Mouse (Mus musculus) kidney, postnatal 0 days (tissue): ENCODE data around the gene Sox4. TPM values are rescaled to one million over a fixed set of nuclear protein-coding genes. Genes with fewer than 3 reads are reported as not detected.

Source experiments
- ATAC-seq: fragments of 200-750 bp; cut with Nextera tagmentation; replicated peaks from 2 replicates; pipeline ENCODE4 v1.8.0; 2017; ENCODE audit warnings: low read depth, moderate number of reproducible peaks, moderate TSS enrichment, moderate library complexity; ENCODE audit not compliant: low FRiP score
- DNase-seq: peaks from one replicate; pipeline ENCODE4 v3.0.0-alpha.2; 2016; ENCODE audit warnings: low spot score
- H3K27ac ChIP-seq: fragments of 300-500 bp; sonication (generic); 2 replicates; pipeline ENCODE4 v1.5.1; 2014; ENCODE audit warnings: mild to moderate bottlenecking
- H3K27me3 ChIP-seq: fragments of 300-500 bp; sonication (generic); 2 replicates; pipeline ENCODE4 v1.6.1; 2014; ENCODE audit warnings: low read length, mixed read lengths; ENCODE audit not compliant: insufficient read depth
- H3K36me3 ChIP-seq: fragments of 300-500 bp; sonication (generic); 2 replicates; pipeline ENCODE4 v1.6.1; 2014; ENCODE audit warnings: low read length, mixed read lengths; ENCODE audit not compliant: insufficient read depth
- H3K4me1 ChIP-seq: fragments of 300-500 bp; sonication (generic); replicated peaks from 2 replicates; pipeline ENCODE4 v1.6.1; 2014; ENCODE audit warnings: antibody characterized with exemption, low read length, mixed read lengths; ENCODE audit not compliant: insufficient read depth
- H3K4me2 ChIP-seq: fragments of 300-500 bp; sonication (generic); 2 replicates; pipeline ENCODE4 v1.6.1; 2014; ENCODE audit warnings: mild to moderate bottlenecking, low read length, moderate library complexity, mixed read lengths
- H3K4me3 ChIP-seq: fragments of 300-500 bp; sonication (generic); replicated peaks from 2 replicates; pipeline ENCODE4 v1.5.1; 2014; ENCODE audit warnings: low read depth, low read length
- H3K9ac ChIP-seq: fragments of 300-500 bp; sonication (generic); 2 replicates; pipeline ENCODE4 v1.6.1; 2014; ENCODE audit warnings: low read depth, low read length
- H3K9me3 ChIP-seq: fragments of 300-500 bp; sonication (generic); replicated peaks from 2 replicates; pipeline ENCODE4 v1.6.1; 2016; ENCODE audit warnings: low read length, inconsistent platforms, mixed read lengths
- CTCF ChIP-seq: IDR thresholded peaks from 2 replicates; pipeline ENCODE4 v1.5.1; 2016; ENCODE audit warnings: antibody characterized with exemption, low read depth, mild to moderate bottlenecking, moderate library complexity
- WGBS: fragments of 180-500 bp; shearing (Covaris S2); extraction: QIAGEN DNeasy Blood & Tissue Kit; methylation state at CpG from one replicate; pipeline ENCODE4 v1.1.7; 2014; 5-methylcytosine and 5-hydroxymethylcytosine counted together
- polyA plus RNA-seq: library from polyadenylated mRNA; unstranded; fragments of >200 nt; fragmentation: Nextera tagmentation; extraction: Ambion mirVana; gene quantifications from 2 replicates; pipeline ENCODE4 v1.2.1, GENCODE M21; 2015

Sox4 gene
- polyA plus RNA-seq, 1 experiment from 2014 or later = 60.9 TPM

GRCm38 (mm10) chr13:28948541-28948940, 5.0 kb downstream of the Sox4 start:
- H3K36me3 ChIP-seq = no peaks in the 10 kb centered on the region
- no peaks in the 10 kb centered on the region for H3K9me3 ChIP-seq
- H3K4me2 ChIP-seq = peak overlapping the region; percentile 72
- DNase-seq = peak; percentile 56
- no peaks in the 10 kb centered on the region for H3K27me3 ChIP-seq
- H3K9ac ChIP-seq = no peak overlapping the region
- ATAC-seq = no peak
- 0 out of 2 replicates have a peak overlapping the region, but pooled peaks have one; percentile 2 for H3K27ac ChIP-seq
- TF ChIP-seq CTCF = no peak
- peak overlapping the region; percentile 90; the same call in 1 of the 2 replicates for H3K4me3 ChIP-seq
- WGBS = 3% methylated on average over 10 of the region's 10 CpGs
- no peaks in the 10 kb centered on the region; the same call in none of the 2 replicates for H3K4me1 ChIP-seq

- Histone ChIP-seq H3K4me3 (no peak overlapping the region), H3K9me3 (no peaks in the 10 kb centered on the region), H3K9ac (no peak overlapping the region), H3K36me3 (no peaks in the 10 kb centered on the region), H3K4me2 (peak overlapping the region; percentile 72; the same call in 1 of the 2 replicates), H3K27ac (0 out of 2 replicates have a peak overlapping the region, but pooled peaks have one; percentile 2), H3K4me1 (no peaks in the 10 kb centered on the region; the same call in none of the 2 replicates), H3K27me3 (no peaks in the 10 kb centered on the region)
- 24% methylated on average over 7 of the region's 7 CpGs for WGBS
- no peak for TF ChIP-seq CTCF
- no peak for ATAC-seq
- DNase-seq = peak; percentile 42
Observed at GRCm38 (mm10) chr13:28947740-28948441, 5.6 kb downstream of the Sox4 start.

GRCm38 (mm10) chr13:28946565-28947135, 6.9 kb downstream of the Sox4 start:
- H3K4me2 ChIP-seq = no peak overlapping the region
- DNase-seq = peak; percentile 21
- no peak for TF ChIP-seq CTCF
- no peak overlapping the region for H3K4me3 ChIP-seq
- H3K4me1 ChIP-seq = peaks cover 3% of the 10 kb centered on the region
- H3K9me3 ChIP-seq = no peaks in the 10 kb centered on the region
- H3K36me3 ChIP-seq = no peaks in the 10 kb centered on the region
- H3K27me3 ChIP-seq = no peaks in the 10 kb centered on the region
- no peak overlapping the region for H3K9ac ChIP-seq
- 60% methylated on average over 8 of the region's 8 CpGs for WGBS
- ATAC-seq = no peak
- H3K27ac ChIP-seq = no peak overlapping the region

- Histone ChIP-seq H3K36me3 (no peaks in the 10 kb centered on the region), H3K9me3 (no peaks in the 10 kb centered on the region), H3K4me1 (peaks cover 3% of the 10 kb centered on the region), H3K4me3 (no peak overlapping the region), H3K27me3 (no peaks in the 10 kb centered on the region), H3K27ac (no peak overlapping the region), H3K4me2 (no peak overlapping the region), H3K9ac (no peak overlapping the region)
- TF ChIP-seq CTCF = no peak
- DNase-seq = no peak
- ATAC-seq = no peak
- WGBS = 82% methylated on average over 5 of the region's 5 CpGs
Observed at GRCm38 (mm10) chr13:28945681-28946080, 7.8 kb downstream of the Sox4 start.

- no peaks in the 10 kb centered on the region for H3K27me3 ChIP-seq
- ATAC-seq (no peak), DNase-seq (no peak)
- no peak overlapping the region for H3K4me2 ChIP-seq
- no peak overlapping the region for H3K27ac ChIP-seq
- peaks cover 3% of the 10 kb centered on the region; the same call in 1 of the 2 replicates for H3K4me1 ChIP-seq
- TF ChIP-seq CTCF = no peak
- no peak overlapping the region for H3K4me3 ChIP-seq
- no peaks in the 10 kb centered on the region for H3K36me3 ChIP-seq
- WGBS = 66% methylated on average over 4 of the region's 4 CpGs
- no peak overlapping the region for H3K9ac ChIP-seq
- no peaks in the 10 kb centered on the region for H3K9me3 ChIP-seq
Observed at GRCm38 (mm10) chr13:28942926-28943325, 10.6 kb downstream of the Sox4 start.

- H3K4me1 ChIP-seq = 0 out of 2 replicates have a peak, but pooled peaks cover 3% of the 10 kb centered on the region
- DNase-seq = peak; percentile 81
- no peak for TF ChIP-seq CTCF
- no peak for ATAC-seq
- H3K27me3 ChIP-seq = no peaks in the 10 kb centered on the region
- no peak overlapping the region for H3K9ac ChIP-seq
- no peaks in the 10 kb centered on the region for H3K36me3 ChIP-seq
- no peaks in the 10 kb centered on the region for H3K9me3 ChIP-seq
- 17% methylated on average over 4 of the region's 4 CpGs for WGBS
- peak overlapping the region; percentile 19; the same call in 1 of the 2 replicates for H3K27ac ChIP-seq
- H3K4me3 ChIP-seq = no peak overlapping the region
- H3K4me2 ChIP-seq = no peak overlapping the region
Observed at GRCm38 (mm10) chr13:28941983-28942630, 11.4 kb downstream of the Sox4 start.
